Mouse (Mus musculus) adrenal gland, adult (tissue): ENCODE measurements around the gene Ica1l.

Source experiments
- DNase-seq, 2 experiments: peaks; one replicate each; pipeline ENCODE4 v3.0.0; 2022 to 2023; ENCODE audit warnings: low spot score in 1 of 2; ENCODE audit not compliant: inconsistent age in 2 of 2

Gene Ica1l

DNA sequence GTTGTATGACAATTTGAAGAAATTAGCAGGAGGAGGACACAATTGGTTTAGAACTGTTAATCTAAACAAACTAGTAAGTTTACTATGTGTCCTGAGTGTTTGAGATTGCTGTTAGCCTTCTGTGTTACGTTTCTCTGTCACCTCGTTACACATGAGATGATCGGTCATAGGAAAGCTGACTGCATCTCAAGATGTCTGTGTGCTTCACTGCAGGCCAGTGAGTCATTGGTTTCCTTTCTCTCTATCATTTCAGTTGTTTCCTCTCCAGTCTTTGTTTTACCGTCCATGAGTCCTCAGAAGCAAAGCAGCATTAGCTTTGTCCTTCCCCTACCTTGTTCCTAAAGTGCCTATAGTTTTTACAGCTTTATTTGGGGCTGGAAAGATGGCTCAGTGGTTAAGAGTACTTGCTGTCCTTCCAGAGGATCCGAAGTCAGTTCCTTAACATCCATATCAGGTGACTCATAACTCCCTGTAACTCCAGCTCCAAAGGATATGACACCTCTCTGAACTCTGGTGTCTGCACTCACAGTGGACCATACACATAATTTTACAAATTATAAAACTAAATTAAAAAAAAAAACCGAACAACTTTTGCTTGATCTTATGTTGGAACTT lies 76.7 kb downstream of the Ica1l start:
- no peak for DNase-seq

DNA sequence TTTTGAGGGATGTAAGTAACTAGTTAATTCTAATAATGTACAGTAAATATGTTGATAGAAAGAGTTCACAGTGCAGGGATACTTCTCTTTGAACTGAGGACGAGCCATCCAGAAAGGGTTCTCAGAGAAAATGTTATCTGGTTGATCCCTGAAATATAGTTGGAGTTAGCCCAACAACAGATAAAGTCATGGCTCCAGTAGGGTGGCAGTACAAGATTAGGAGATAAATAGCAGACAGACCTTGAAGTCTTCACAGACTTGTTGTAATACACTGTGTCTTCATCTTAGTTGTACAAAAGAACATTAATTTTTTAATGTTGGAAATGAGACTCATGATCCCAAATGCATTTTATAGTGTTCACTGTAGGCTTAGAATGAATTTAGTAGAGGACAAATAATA lies 83.0 kb downstream of the Ica1l start:
- no peak for DNase-seq

DNA sequence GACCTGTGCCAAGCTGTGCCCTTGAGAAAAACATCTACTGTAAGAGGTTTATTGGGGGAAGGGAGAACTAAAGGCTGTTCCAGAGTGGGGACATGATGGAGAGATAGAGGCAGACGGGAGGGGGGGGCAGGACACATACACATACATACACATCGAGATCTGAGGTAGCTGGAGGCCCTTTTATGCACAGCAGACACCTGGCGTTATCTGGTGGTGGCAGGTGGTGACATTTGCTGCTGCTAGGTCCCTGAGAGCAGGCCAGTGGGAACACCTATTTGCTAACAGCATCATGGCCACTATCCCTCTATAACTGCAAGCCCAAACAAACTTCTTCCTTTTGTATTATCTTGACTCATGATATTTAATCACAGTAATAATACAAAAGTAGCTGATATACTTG lies 85.8 kb downstream of the Ica1l start:
- no peak for DNase-seq

DNA sequence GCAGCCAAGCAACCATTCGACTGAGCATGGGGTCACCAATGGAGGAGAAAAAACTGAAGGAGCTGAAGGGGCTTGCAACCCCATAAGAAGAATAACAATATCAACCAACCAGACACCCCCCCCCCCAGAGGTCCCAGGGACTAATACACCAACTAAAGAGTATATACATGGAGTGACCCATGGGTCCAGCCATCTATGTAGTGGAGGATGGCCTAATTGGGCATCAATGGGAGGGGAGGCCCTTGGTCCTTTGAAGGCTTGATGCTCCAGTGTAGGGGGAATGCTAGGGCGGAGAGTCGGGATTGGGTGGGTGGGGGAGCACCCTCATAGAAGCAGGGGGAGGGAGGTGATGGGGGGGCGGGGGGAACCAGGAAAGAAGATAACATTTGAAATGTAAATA lies 95.5 kb downstream of the Ica1l start:
- DNase-seq = no peak

DNA sequence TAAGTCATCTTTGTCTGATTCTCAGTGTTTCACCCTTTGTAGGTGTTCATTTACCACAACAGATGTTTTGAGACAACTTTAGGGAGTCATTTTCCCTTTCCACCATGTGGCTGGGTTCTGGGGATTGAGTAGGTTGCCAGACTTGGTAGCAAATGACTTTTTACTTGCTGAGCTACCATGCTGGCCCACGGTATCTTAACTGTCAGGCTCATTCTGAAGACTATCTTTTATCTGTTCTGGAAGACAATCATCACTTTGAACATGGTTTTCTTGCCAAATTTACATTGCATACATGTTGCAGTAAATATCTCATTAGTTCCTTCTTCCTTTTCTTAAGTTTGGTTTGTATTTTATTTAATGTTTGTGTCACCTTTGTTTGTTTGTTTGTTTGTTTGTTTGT lies 97.0 kb downstream of the Ica1l start:
- no peak for DNase-seq

DNA sequence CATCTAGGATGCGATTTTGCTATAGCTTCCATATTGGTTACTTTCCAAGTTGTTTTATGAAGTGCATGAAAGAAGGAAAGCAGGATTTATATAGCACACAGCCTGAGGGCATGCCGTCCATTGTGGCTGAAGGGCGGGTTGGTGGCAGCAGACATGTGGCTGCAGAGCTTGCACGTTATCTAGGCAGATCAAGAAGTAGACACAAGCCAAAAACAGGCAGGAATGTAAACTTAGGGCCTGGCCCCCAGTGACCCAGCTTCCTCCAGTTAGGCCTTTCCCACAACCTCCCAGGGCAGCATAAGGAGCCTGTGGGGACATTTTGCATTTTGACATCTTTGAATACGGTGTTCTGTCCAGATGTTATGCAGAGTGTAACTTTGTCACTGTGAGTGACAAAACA lies 99.2 kb downstream of the Ica1l start:
- no peak for DNase-seq

DNA sequence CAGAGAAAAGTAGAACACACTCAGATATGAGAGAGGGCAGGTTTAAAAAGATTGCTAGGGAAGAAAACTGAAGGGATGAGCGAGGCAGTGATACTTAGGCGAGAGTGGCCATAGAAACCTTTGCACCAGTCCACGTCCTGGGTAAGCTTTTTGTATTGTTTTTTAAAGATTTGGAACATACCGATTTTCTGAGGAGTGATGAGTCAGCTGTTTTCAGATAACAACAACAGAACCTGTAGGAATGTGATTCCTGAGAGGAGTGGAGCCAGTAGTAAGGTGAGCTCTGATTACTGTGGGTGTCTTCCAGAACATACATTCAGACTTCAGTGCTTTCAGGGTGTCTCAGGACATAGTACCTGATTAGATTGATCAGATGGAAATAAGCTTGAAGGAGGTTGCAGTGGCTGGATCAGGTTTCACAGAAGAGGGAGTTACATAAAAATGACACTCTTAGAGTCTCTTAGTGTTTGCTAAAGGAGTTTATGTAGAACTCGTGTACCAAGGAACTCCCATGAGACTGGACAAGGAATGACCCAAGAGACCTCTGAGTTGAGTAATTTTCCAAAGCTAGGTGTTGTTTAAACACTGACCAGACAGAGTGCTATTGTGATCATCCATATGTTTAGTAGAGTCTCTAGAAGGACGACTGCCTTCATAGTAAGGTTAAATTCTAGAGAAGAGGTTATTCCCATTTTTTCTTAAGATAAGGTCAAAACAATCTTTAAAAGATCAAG lies 100.8 kb downstream of the Ica1l start:
- no peak for DNase-seq

DNA sequence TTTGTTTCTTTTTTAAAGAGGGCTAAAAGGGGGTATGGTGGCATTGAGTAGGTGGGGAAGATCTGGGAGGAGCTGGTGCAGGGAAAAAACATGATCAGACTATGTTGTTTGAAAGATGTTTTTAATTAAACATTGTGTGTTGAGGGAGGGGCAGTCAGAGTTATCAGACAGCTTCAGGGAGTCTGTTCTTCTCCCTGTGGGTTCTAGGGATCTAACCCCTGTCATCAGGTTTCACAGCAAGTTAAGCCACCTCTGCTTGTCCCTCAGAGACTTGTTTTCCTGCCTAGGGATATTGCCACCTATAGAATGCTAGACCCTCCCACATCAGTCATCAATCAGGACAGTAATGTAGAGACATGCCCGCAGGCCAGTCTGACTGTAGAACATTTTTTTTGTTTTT lies 101.9 kb downstream of the Ica1l start:
- DNase-seq = no peak

DNA sequence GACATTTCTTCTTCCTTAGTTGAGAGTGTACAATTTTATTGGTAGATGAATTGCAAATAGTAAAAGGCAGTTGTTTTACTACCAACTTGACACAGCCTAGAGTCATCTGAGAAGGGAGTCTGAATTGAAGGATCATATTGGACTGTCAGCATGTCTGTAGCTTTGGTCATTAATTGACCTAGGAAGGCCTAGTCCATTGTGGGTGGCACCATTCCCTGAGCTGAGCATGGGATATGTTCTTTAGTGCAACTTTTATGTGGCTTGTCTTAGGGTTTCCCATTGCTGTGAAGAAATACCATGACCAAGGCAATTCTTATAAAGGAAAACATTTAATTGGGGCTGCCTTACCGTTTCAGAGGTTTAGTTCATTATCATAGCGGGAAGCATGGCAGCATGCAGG lies 110.0 kb downstream of the Ica1l start:
- no peak for DNase-seq
